Mouse (Mus musculus): ENCODE measurements around the gene Gm38119. TPM values are rescaled to one million over a fixed set of nuclear protein-coding genes. Genes with fewer than 3 reads are reported as not detected.

Gene Gm38119
- not detected in 2 replicates for polyA plus RNA-seq (2012)

DNA sequence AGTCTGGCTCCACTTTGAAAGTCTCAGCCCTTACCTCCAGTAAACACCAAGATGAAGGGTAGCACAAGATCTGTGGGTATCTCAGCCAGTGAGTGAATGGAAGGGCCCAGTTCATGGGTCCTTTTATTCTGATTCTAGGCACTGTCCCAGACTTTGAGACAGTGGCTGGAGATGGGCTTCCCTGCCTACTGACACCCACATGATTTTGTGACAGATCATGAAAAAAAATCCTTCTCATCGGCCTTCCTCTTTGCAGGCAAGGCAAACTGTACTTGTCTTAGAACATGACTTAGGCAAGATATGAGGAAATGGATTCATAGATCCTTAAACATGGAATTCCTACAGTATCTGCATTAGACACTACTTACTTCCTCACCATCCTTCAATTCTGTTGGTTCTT is at the start of gene Gm38119:
Gene Gm38119, minus strand, starts transcription at position 101 of the 400 bp plus-strand sequence.
- no peak for TF ChIP-seq GATA1 (IDR thresholded peaks at IDR 0.05; ENCODE audit: low read length)
- no peak for TF ChIP-seq TAL1 (IDR thresholded peaks at IDR 0.05; ENCODE audit: low read length)
- H3K27me3 ChIP-seq (ENCODE audit: control insufficient read depth): no peaks in the 10 kb centered on the region
- no peaks in the 10 kb centered on the region for H3K4me1 ChIP-seq (ENCODE audit: control insufficient read depth)

DNA sequence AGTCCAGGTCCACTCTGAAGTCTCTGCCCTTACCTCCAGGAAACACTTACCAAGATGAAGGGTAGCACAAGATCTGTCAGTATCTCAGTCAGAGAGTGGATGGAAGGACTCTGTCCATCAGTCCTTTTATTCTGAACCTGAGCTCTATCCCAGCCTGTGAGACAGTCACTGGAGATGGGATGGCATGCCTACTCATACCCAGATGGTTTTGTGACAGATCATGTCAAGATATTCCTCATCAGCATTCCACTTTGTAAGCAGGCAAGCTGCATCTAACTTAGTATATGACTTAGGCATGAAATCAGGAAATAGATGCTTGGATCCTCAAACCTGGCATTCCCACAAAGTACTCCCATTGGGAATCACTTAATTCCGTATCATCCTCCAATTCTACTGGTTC is 39.9 kb upstream of the Gm38119 start, which contains the start of gene Lce1i:
Gene Lce1i, minus strand, starts transcription at position 101 of the 400 bp plus-strand sequence.
- no peaks in the 10 kb centered on the region for H3K36me3 ChIP-seq (ENCODE audit: control insufficient read depth)
- H3K27me3 ChIP-seq (ENCODE audit: control insufficient read depth): no peaks in the 10 kb centered on the region
- H3K9me3 ChIP-seq (ENCODE audit: control insufficient read depth, low read length): no peaks in the 10 kb centered on the region
- TF ChIP-seq TAL1 (IDR thresholded peaks at IDR 0.05; ENCODE audit: low read length): no peak
- no peak for TF ChIP-seq GATA1 (IDR thresholded peaks at IDR 0.05; ENCODE audit: low read length)
- no peak within 1 kb of the TSS for H3K4me3 ChIP-seq (replicated peaks)
- H3K4me1 ChIP-seq (ENCODE audit: control insufficient read depth): no peaks in the 10 kb centered on the region

More for the DNA sequence above, at the start of gene Gm38119:
- no peak within 1 kb of the TSS for H3K4me3 ChIP-seq (replicated peaks)
- no peaks in the 10 kb centered on the region for H3K36me3 ChIP-seq (ENCODE audit: control insufficient read depth)
- H3K9me3 ChIP-seq (ENCODE audit: control insufficient read depth, low read length): no peaks in the 10 kb centered on the region

DNA sequence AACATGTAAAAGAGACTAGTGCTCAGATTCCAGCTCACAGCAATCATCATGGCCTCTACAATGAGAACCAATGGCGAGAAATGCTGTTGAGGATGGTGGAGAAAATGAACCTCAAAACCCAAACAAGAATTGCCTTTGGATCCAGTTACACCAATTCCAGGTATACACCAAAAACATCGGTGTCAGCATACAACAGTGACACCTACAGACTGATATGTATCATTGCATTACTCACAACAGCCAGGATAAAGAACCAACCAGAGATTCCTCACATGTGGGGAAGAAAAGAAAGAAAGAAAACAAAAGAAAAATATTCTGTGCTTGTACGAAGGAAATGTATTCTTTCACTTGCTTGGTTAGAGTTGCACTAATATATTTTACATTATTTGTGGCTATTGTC is 32.7 kb upstream of the Gm38119 start:
- Histone ChIP-seq H3K4me1 (ENCODE audit: control insufficient read depth) (no peaks in the 10 kb centered on the region), H3K9me3 (ENCODE audit: control insufficient read depth, low read length) (no peaks in the 10 kb centered on the region), H3K36me3 (ENCODE audit: control insufficient read depth) (no peaks in the 10 kb centered on the region), H3K27me3 (ENCODE audit: control insufficient read depth) (no peaks in the 10 kb centered on the region), H3K4me3 (replicated peaks) (no peak overlapping the region)
- TF ChIP-seq TAL1 (IDR thresholded peaks at IDR 0.05; ENCODE audit: low read length): no peak
- no peak for TF ChIP-seq GATA1 (IDR thresholded peaks at IDR 0.05; ENCODE audit: low read length)

DNA sequence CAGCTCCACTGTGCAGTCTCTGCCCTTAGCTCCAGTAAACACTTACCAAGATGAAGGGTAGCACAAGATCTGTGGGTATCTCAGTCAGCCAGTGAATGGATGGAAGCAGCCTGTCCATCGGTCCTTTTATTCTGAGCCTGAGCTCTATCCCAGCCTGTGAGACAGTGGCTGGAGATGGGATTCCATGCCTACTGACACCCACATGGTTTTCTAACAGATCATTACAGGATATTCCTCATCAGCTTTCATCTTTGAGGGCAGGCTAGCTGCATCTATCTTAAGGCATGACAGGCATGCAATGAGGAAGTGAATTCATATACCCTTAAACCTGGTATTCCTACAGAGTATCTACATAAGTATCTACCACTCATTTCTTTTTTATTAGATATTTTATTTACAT is 26.1 kb upstream of the Gm38119 start, which contains the start of gene Lce1h:
Gene Lce1h, minus strand, starts transcription at position 101 of the 400 bp plus-strand sequence.
- no peaks in the 10 kb centered on the region for H3K36me3 ChIP-seq (ENCODE audit: control insufficient read depth)
- no peaks in the 10 kb centered on the region for H3K9me3 ChIP-seq (ENCODE audit: control insufficient read depth, low read length)
- no peak within 1 kb of the TSS for H3K4me3 ChIP-seq (replicated peaks)
- no peaks in the 10 kb centered on the region for H3K4me1 ChIP-seq (ENCODE audit: control insufficient read depth)
- no peaks in the 10 kb centered on the region for H3K27me3 ChIP-seq (ENCODE audit: control insufficient read depth)
- no peak for TF ChIP-seq TAL1 (IDR thresholded peaks at IDR 0.05; ENCODE audit: low read length)
- TF ChIP-seq GATA1 (IDR thresholded peaks at IDR 0.05; ENCODE audit: low read length): no peak

DNA sequence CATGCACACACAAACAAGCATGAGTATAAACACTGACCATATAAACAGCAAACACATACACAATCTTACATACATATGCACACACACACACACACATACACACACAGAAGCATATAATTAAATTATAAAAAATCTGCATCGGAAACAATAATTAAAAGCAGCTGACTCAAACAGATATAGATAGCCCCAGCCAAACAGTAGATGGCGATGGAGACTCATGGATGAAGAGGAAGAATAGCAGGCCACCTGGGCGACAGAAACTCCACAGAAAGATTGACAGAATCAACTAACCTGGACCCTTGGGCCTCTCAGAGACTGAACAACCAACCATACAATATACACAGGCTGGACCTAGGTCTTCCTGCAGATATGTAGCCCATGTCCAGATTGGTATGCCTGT is 14.3 kb upstream of the Gm38119 start:
- TF ChIP-seq GATA1 (IDR thresholded peaks at IDR 0.05; ENCODE audit: low read length) (no peak), TAL1 (IDR thresholded peaks at IDR 0.05; ENCODE audit: low read length) (no peak)

DNA sequence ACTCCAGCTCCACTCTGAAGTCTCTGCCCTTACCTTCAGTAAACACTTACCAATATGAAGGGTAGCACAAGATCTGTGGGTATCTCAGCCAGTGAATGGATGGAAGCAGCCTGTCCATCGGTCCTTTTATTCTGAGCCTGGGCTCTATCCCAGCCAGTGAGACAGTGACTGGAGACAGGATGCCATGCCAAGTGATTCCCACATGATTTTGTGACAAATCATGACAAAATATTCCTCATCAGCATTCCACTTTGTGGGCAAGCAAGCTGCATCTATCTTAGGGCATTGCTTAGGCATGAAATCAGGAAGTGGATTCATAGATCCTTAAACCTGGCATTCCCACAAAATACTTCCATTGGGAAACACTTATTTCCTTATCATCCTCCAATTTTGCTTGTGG is 13.3 kb upstream of the Gm38119 start, which contains the start of gene Lce1g:
Gene Lce1g, minus strand, starts transcription at position 101 of the 400 bp plus-strand sequence.
- Histone ChIP-seq H3K4me1 (ENCODE audit: control insufficient read depth) (no peaks in the 10 kb centered on the region), H3K36me3 (ENCODE audit: control insufficient read depth) (no peaks in the 10 kb centered on the region), H3K9me3 (ENCODE audit: control insufficient read depth, low read length) (no peaks in the 10 kb centered on the region), H3K27me3 (ENCODE audit: control insufficient read depth) (no peaks in the 10 kb centered on the region), H3K4me3 (replicated peaks) (no peak within 1 kb of the TSS)
- TF ChIP-seq TAL1 (IDR thresholded peaks at IDR 0.05; ENCODE audit: low read length): no peak
- TF ChIP-seq GATA1 (IDR thresholded peaks at IDR 0.05; ENCODE audit: low read length): no peak

More for the DNA sequence above, 14.3 kb upstream of the Gm38119 start:
- no peaks in the 10 kb centered on the region for H3K36me3 ChIP-seq (ENCODE audit: control insufficient read depth)
- no peaks in the 10 kb centered on the region for H3K9me3 ChIP-seq (ENCODE audit: control insufficient read depth, low read length)
- H3K27me3 ChIP-seq (ENCODE audit: control insufficient read depth): no peaks in the 10 kb centered on the region
- H3K4me1 ChIP-seq (ENCODE audit: control insufficient read depth): no peaks in the 10 kb centered on the region
- H3K4me3 ChIP-seq (replicated peaks): no peak overlapping the region

DNA sequence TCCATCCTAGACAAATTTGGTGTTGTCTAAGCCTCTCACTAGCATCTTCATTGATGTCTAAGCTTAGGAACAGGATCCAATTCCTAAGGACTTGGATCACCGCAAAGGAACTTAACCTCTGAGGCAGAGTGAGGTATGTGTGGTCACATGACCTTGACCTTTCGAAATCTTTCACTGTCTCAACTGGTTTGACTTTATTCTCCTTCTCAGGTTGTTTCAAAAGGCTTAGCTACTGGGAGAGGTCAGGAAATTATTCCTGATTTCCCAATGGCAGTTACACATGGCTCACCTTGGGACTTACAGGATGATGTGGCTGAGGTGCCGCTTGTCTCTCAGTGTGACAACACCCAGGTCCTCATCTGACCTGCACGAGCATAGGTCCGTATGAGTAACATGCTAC is 16.3 kb downstream of the Gm38119 start:
- Histone ChIP-seq H3K36me3 (ENCODE audit: control insufficient read depth) (no peaks in the 10 kb centered on the region), H3K27me3 (ENCODE audit: control insufficient read depth) (no peaks in the 10 kb centered on the region), H3K4me1 (ENCODE audit: control insufficient read depth) (no peaks in the 10 kb centered on the region), H3K9me3 (ENCODE audit: control insufficient read depth, low read length) (no peaks in the 10 kb centered on the region), H3K4me3 (replicated peaks) (no peak overlapping the region)
- TF ChIP-seq GATA1 (IDR thresholded peaks at IDR 0.05; ENCODE audit: low read length) (no peak), TAL1 (IDR thresholded peaks at IDR 0.05; ENCODE audit: low read length) (no peak)

DNA sequence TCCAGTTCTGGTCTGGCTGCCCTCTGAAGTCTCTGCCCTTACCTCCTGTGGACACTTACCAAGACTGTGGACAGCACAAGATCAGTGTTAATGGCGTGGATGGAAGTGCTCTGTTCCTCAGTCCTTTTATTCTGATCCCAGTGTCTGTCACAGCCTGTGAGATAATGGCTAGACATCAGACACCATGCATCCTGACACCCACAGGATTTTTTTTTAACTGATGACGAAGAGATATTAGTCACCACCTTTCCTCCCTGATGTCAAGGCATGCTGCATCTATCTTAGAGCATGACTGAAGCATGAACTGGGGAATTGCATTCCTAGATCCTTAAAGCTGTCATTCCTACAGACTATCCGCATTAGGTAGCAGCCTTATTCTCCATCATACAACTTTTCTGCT is 18.6 kb downstream of the Gm38119 start, which contains the start of gene Lce1f:
Gene Lce1f, minus strand, starts transcription at position 101 of the 400 bp plus-strand sequence.
- H3K4me3 ChIP-seq (replicated peaks): no peak within 1 kb of the TSS
- TF ChIP-seq GATA1 (IDR thresholded peaks at IDR 0.05; ENCODE audit: low read length) (no peak), TAL1 (IDR thresholded peaks at IDR 0.05; ENCODE audit: low read length) (no peak)
- no peaks in the 10 kb centered on the region for H3K27me3 ChIP-seq (ENCODE audit: control insufficient read depth)
- no peaks in the 10 kb centered on the region for H3K36me3 ChIP-seq (ENCODE audit: control insufficient read depth)
- no peaks in the 10 kb centered on the region for H3K9me3 ChIP-seq (ENCODE audit: control insufficient read depth, low read length)
- H3K4me1 ChIP-seq (ENCODE audit: control insufficient read depth): no peaks in the 10 kb centered on the region

DNA sequence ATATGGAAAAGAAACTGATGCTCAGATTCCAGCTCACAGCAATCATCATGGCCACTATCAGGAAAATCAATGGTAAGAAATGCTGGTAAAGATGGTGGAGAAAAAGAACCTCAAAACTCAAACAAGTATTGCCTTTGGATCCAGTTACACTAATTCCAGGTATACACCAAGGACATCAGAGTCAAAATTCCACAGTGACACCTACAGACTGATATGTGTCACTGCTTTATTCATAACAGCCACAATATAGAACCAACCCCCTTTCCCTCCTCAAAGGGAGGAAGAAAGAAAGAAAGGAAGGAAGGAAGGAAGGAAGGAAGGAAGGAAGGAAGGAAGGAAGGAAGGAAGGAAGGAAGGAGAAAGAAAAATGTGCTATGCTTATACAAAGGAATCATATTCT is 23.8 kb downstream of the Gm38119 start:
- no peaks in the 10 kb centered on the region for H3K9me3 ChIP-seq (ENCODE audit: control insufficient read depth, low read length)
- H3K27me3 ChIP-seq (ENCODE audit: control insufficient read depth): no peaks in the 10 kb centered on the region
- H3K4me3 ChIP-seq (replicated peaks): no peak overlapping the region
- no peaks in the 10 kb centered on the region for H3K4me1 ChIP-seq (ENCODE audit: control insufficient read depth)
- TF ChIP-seq GATA1 (IDR thresholded peaks at IDR 0.05; ENCODE audit: low read length): no peak
- TF ChIP-seq TAL1 (IDR thresholded peaks at IDR 0.05; ENCODE audit: low read length): no peak
- H3K36me3 ChIP-seq (ENCODE audit: control insufficient read depth): no peaks in the 10 kb centered on the region

DNA sequence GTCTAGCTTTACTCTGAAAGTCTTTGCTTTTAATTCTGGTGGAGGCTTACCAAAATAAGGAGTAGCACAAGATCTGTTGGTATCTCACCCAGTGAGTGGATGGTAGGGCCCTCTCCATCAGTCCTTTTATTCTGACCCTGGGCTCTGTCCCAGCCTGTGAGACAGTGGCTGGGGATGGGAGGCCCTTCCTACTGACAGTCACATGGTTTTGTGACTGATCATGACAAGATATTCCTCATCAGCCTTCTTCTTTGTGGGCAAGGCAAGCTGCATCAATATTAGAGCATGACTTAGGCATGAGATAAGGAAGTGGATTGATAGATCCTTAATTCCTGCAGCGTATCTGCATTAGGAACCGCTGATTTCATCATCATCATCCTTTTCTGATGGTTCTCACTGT is 29.9 kb downstream of the Gm38119 start, which contains the start of gene Lce1e:
Gene Lce1e, minus strand, starts transcription at position 101 of the 400 bp plus-strand sequence.
- H3K9me3 ChIP-seq (ENCODE audit: control insufficient read depth, low read length): no peaks in the 10 kb centered on the region
- no peaks in the 10 kb centered on the region for H3K36me3 ChIP-seq (ENCODE audit: control insufficient read depth)
- no peaks in the 10 kb centered on the region for H3K27me3 ChIP-seq (ENCODE audit: control insufficient read depth)
- TF ChIP-seq TAL1 (IDR thresholded peaks at IDR 0.05; ENCODE audit: low read length) (no peak), GATA1 (IDR thresholded peaks at IDR 0.05; ENCODE audit: low read length) (no peak)
- no peaks in the 10 kb centered on the region for H3K4me1 ChIP-seq (ENCODE audit: control insufficient read depth)
- H3K4me3 ChIP-seq (replicated peaks): no peak within 1 kb of the TSS

All from erythroblast, embryonic 14.5 days (primary cell).